Mouse (Mus musculus) neural tube, embryonic 14.5 days (tissue): ENCODE data around the gene Igf2bp3. TPM values are rescaled to one million over a fixed set of nuclear protein-coding genes. Genes with fewer than 3 reads are reported as not detected.

Experiments
- ATAC-seq: fragments of 200-750 bp; cut with Nextera tagmentation; 2 replicates; pipeline ENCODE4 v1.8.0; 2017; ENCODE audit warnings: low read depth, mild to moderate bottlenecking, moderate TSS enrichment, moderate library complexity
- H3K27ac ChIP-seq: fragments of 300-500 bp; sonication (generic); 2 replicates; pipeline ENCODE4 v1.5.1; 2014; ENCODE audit warnings: low read depth, mild to moderate bottlenecking, control low read depth, low read length, moderate library complexity, mixed read lengths
- H3K27me3 ChIP-seq: fragments of 300-500 bp; sonication (generic); 2 replicates; pipeline ENCODE4 v1.6.1; 2014; ENCODE audit warnings: low read length; ENCODE audit not compliant: control insufficient read depth, insufficient read depth
- H3K36me3 ChIP-seq: fragments of 300-500 bp; sonication (generic); 2 replicates; pipeline ENCODE4 v1.6.1; 2014; ENCODE audit warnings: low read length, mixed read lengths; ENCODE audit not compliant: control insufficient read depth, insufficient read depth
- H3K4me1 ChIP-seq: fragments of 300-500 bp; sonication (generic); 2 replicates; pipeline ENCODE4 v1.6.1; 2014; ENCODE audit warnings: low read length; ENCODE audit not compliant: control insufficient read depth, insufficient read depth
- H3K4me2 ChIP-seq: fragments of 300-500 bp; sonication (generic); 2 replicates; pipeline ENCODE4 v1.6.1; 2014; ENCODE audit warnings: mild to moderate bottlenecking, low read depth, low read length, control low read depth
- H3K4me3 ChIP-seq: fragments of 300-500 bp; sonication (generic); 2 replicates; pipeline ENCODE4 v1.5.1; 2014; ENCODE audit warnings: low read depth, low read length, control low read depth, mixed read lengths
- H3K9ac ChIP-seq: fragments of 300-500 bp; sonication (generic); replicated peaks from 2 replicates; pipeline ENCODE4 v1.6.1; 2014; ENCODE audit warnings: low read depth, mild to moderate bottlenecking, control low read depth, low read length, mixed read lengths
- H3K9me3 ChIP-seq: fragments of 300-500 bp; sonication (generic); 2 replicates; pipeline ENCODE4 v1.6.1; 2016; ENCODE audit warnings: low read length; ENCODE audit not compliant: control insufficient read depth
- WGBS: fragments of 180-500 bp; shearing (Covaris S2); extraction: QIAGEN DNeasy Blood & Tissue Kit; methylation state at CpG from one replicate; pipeline ENCODE4 v1.1.7; 2014; 5-methylcytosine and 5-hydroxymethylcytosine counted together
- polyA plus RNA-seq: library from polyadenylated mRNA; unstranded; fragments of >200 nt; fragmentation: Nextera tagmentation; extraction: Ambion mirVana; gene quantifications from 2 replicates; pipeline ENCODE4 v1.2.1, GENCODE M21; 2014

The Igf2bp3 gene
- polyA plus RNA-seq, 1 experiment from 2014 or later, result 26.9 TPM

GRCm38 (mm10) chr6:49116241-49116640 is 98.5 kb downstream of the Igf2bp3 start:
- no peak overlapping the region for H3K4me3 ChIP-seq
- H3K27ac ChIP-seq, result no peak overlapping the region
- no peaks in the 10 kb centered on the region for H3K27me3 ChIP-seq
- H3K36me3 ChIP-seq, result no peaks in the 10 kb centered on the region
- no peaks in the 10 kb centered on the region for H3K9me3 ChIP-seq
- no peak overlapping the region for H3K4me2 ChIP-seq
- ATAC-seq, result no peak
- 0 out of 2 replicates have a peak, but pooled peaks cover 4% of the 10 kb centered on the region for H3K4me1 ChIP-seq
- H3K9ac ChIP-seq, result no peak overlapping the region
- 93% methylated on average over 8 of the region's 8 CpGs for WGBS

GRCm38 (mm10) chr6:49115550-49115949 is 99.2 kb downstream of the Igf2bp3 start:
- WGBS, result 82% methylated on average over 5 of the region's 5 CpGs
- Histone ChIP-seq H3K27me3 (no peaks in the 10 kb centered on the region), H3K4me1 (0 out of 2 replicates have a peak, but pooled peaks cover 4% of the 10 kb centered on the region), H3K9ac (no peak overlapping the region), H3K4me3 (no peak overlapping the region), H3K27ac (no peak overlapping the region), H3K36me3 (no peaks in the 10 kb centered on the region), H3K9me3 (no peaks in the 10 kb centered on the region), H3K4me2 (no peak overlapping the region)
- no peak for ATAC-seq

GRCm38 (mm10) chr6:49114457-49114856 is 100.3 kb downstream of the Igf2bp3 start:
- Histone ChIP-seq H3K36me3 (no peaks in the 10 kb centered on the region), H3K4me1 (no peaks in the 10 kb centered on the region), H3K4me2 (no peak overlapping the region), H3K9me3 (no peaks in the 10 kb centered on the region), H3K4me3 (no peak overlapping the region), H3K9ac (no peak overlapping the region), H3K27ac (no peak overlapping the region), H3K27me3 (no peaks in the 10 kb centered on the region)
- no peak for ATAC-seq
- WGBS, result 74% methylated on average over 6 of the region's 6 CpGs

- no peaks in the 10 kb centered on the region for H3K27me3 ChIP-seq
- ATAC-seq, result peak; percentile 54; the same call in 1 of the 2 replicates
- no peak overlapping the region for H3K4me3 ChIP-seq
- H3K27ac ChIP-seq, result no peak overlapping the region
- no peaks in the 10 kb centered on the region for H3K9me3 ChIP-seq
- no peak overlapping the region for H3K4me2 ChIP-seq
- H3K36me3 ChIP-seq, result no peaks in the 10 kb centered on the region
- H3K4me1 ChIP-seq, result no peaks in the 10 kb centered on the region
- no peak overlapping the region for H3K9ac ChIP-seq
- 34% methylated on average over 7 of the region's 7 CpGs for WGBS
Measured at GRCm38 (mm10) chr6:49113895-49114294, 100.9 kb downstream of the Igf2bp3 start.

- ATAC-seq, result no peak
- H3K36me3 ChIP-seq, result peaks cover 5% of the 10 kb centered on the region; the same call in 1 of the 2 replicates
- WGBS, result 94% methylated on average over 2 of the region's 2 CpGs
Measured at GRCm38 (mm10) chr6:49109196-49109595, 105.6 kb downstream of the Igf2bp3 start.

DNA sequence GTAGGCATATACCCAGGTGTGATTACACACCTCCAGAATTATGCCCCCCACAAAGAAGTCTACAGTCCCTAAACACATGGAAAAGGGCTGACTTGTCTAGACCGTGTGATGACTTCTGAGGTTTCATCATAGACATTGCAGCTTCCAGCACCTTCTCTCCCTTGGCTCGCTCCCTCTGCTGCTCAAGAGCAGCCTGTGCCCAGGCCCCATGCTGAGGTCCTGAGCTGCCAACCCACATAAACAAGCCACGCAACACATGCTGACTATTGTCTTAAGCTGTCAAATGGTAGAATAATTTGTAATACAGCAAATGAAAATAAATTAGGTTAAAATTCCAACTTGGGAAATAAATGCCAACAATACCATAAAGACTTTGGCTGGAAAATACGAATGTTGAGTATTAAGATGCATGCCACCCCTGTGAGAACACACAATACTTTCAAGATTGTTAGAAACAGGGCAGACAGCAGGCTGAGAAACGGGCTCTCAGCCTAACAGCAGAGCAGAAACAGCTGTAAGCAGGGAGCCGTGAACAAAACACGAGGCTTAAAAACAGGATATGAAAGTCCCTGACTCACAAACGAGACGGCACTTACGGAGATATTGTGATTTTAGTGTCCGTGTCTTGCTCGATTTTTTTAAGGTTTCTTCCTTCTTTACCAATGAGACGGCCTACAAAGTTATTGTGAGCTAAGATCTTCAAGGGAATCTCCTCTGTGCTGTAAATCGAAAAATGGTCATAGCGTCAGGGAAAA is 107.8 kb downstream of the Igf2bp3 start:
- Histone ChIP-seq H3K4me1 (no peaks in the 10 kb centered on the region), H3K4me3 (no peak overlapping the region), H3K4me2 (no peak overlapping the region), H3K27me3 (no peaks in the 10 kb centered on the region), H3K9me3 (no peaks in the 10 kb centered on the region), H3K9ac (no peak overlapping the region), H3K27ac (no peak overlapping the region), H3K36me3 (peaks cover 5% of the 10 kb centered on the region; the same call in 1 of the 2 replicates)
- ATAC-seq, result no peak
- WGBS, result 86% methylated on average over 15 of the region's 15 CpGs

More at GRCm38 (mm10) chr6:49109196-49109595, 105.6 kb downstream of the Igf2bp3 start:
- Histone ChIP-seq H3K4me1 (no peaks in the 10 kb centered on the region), H3K9ac (no peak overlapping the region), H3K27ac (no peak overlapping the region), H3K27me3 (no peaks in the 10 kb centered on the region), H3K9me3 (no peaks in the 10 kb centered on the region), H3K4me2 (no peak overlapping the region), H3K4me3 (no peak overlapping the region)

DNA sequence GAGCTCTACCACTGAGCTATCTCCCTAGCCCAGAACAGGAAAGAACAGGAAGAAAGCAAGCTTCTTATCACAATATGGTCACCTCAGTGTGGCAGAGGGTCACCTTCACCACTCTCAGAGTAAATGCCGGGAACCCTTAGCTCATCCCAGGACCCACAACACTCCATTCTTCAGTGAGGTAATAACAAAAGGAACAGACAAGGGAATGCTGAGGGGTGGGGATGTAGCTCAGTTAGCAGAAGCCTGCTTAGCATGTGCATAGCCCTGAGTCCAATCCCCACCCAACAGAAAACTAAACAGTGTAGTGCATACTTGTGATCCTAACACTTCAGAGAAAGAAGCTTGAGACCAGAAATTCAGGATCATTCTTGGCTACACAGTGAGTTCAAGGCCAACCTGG is 115.7 kb downstream of the Igf2bp3 start:
- no peak overlapping the region for H3K4me3 ChIP-seq
- H3K9ac ChIP-seq, result no peak overlapping the region
- peaks cover 7% of the 10 kb centered on the region; the same call in 1 of the 2 replicates for H3K4me1 ChIP-seq
- no peak overlapping the region for H3K27ac ChIP-seq
- H3K4me2 ChIP-seq, result no peak overlapping the region
- WGBS, result 97% methylated on average over 1 of the region's 1 CpGs
- H3K9me3 ChIP-seq, result no peaks in the 10 kb centered on the region
- H3K27me3 ChIP-seq, result no peaks in the 10 kb centered on the region
- peaks cover 6% of the 10 kb centered on the region; the same call in 1 of the 2 replicates for H3K36me3 ChIP-seq
- no peak for ATAC-seq

DNA sequence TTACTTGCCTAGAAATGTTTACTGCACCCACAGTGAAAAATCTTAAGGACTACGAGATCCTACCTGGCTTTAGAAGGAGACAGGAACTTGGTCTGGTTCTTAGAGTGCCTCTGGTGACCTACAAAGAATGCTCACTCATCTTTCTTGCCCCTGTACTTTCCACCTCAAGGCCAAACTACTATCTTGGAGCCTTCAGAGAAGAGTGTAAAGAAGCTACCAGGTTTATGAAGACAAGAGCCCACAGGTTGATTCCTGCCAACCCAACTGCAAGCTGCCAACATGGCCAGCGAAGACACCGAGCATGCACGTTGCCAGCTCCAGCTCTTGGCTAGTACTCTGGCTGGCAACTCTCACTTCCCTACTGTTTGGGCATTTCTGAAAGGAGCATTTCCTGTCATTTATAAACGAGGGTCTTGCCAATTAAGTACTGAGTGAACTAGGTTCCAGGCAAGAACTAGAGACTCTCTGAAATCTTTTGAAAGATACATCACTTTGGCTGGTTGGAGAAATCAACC is 117.1 kb downstream of the Igf2bp3 start:
- ATAC-seq, result no peak
- no peaks in the 10 kb centered on the region for H3K27me3 ChIP-seq
- H3K9me3 ChIP-seq, result no peaks in the 10 kb centered on the region
- H3K9ac ChIP-seq, result no peak overlapping the region
- peaks cover 8% of the 10 kb centered on the region; the same call in 1 of the 2 replicates for H3K36me3 ChIP-seq
- no peak overlapping the region for H3K4me2 ChIP-seq
- H3K4me3 ChIP-seq, result no peak overlapping the region
- H3K27ac ChIP-seq, result no peak overlapping the region; the same call in 1 of the 2 replicates
- peaks cover 7% of the 10 kb centered on the region; the same call in 1 of the 2 replicates for H3K4me1 ChIP-seq
- 81% methylated on average over 5 of the region's 5 CpGs for WGBS

GRCm38 (mm10) chr6:49096933-49097461 is 117.8 kb downstream of the Igf2bp3 start:
- Histone ChIP-seq H3K9ac (no peak overlapping the region), H3K36me3 (peaks cover 8% of the 10 kb centered on the region; the same call in 1 of the 2 replicates), H3K4me3 (no peak overlapping the region), H3K4me1 (peaks cover 7% of the 10 kb centered on the region; the same call in 1 of the 2 replicates), H3K27me3 (no peaks in the 10 kb centered on the region), H3K9me3 (no peaks in the 10 kb centered on the region), H3K27ac (peak overlapping the region; percentile 12; the same call in 1 of the 2 replicates), H3K4me2 (no peak overlapping the region)
- no peak for ATAC-seq
- WGBS, result 54% methylated on average over 13 of the region's 13 CpGs
